Mouse (Mus musculus): ENCODE measurements around the gene Olig3.

The Olig3 gene

DNA sequence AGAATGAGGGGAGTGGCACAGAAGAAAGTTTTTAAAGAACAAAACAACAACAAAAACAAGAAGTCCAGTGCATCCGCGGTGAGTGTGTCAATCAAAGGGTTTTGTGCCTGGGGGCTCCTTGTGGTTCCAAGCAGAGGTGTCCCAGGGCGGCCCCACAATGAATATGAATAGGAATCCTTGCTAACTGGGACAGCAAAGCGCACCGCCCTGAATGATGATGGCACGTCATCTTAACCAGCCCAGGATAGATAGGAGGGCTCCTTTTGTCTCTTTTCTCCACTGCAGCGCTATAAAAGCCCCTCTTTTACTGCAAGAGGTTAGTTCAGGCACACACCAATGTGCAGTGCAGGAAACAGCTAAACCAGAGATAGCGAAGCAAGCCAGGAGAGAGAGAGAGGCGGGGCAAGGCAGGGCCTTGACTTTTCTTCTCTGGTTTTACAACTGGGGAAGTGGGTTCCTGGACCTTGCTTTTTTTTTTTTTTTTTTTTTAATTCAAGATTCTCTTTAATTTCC is at the start of gene Olig3:
TSS of gene Olig3 (plus strand) at position 463 of the 513 bp plus-strand sequence.
- DNase-seq (ENCODE audit: low spot score) = no peak

DNA sequence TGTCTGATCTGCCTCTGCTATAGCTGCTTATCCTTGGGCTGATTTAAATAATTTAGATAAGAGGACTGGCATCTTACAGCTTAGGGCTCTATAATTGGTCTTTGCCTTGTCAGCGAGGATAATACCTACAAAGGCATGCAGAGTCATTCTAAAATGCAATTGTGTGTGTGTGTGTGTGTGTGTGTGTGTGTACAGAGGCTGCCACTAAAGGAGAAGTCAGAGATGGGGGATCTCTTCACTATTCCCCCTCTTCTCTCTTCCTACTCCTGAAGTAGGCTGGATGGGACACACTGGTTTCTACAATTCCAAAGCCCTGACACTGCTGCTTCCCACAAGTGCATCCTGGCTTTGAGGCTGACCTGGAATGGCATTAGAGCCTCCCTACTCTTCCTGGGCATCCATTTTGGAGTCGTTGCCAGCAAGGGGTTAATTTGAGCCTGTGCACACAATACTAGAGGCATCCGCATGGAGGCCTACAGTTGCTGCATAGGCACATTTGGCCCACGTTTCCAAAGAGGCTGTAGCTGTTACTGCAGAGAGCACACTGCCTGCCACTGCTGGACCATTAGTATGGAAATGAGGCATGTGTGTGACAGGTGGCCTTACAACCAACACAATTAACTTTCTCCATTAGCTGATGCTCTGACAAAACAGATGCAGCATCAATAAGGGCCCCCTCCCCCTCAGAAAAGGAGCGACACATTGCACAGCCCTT is 46.5 kb upstream of the Olig3 start:
- DNase-seq (ENCODE audit: low spot score) = no peak

DNA sequence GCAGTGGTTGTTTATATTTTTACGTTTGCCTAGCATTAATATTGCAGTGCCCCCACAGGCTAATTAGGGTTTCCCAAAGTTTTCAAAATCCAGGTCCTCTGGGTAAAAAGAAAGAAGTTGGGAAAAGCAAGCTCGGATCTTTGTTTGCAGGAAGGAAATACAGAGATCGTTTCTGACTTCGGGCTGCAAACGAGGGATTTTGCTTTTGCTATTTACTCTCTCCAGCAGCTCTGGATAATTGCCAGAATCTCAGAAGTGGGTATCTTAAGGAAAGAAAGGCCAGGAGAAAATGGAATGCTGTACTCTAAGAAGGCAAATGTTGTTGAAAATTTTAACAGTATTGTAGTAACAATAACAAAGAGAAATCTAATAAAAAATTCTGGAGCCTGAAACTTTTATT is 45.9 kb upstream of the Olig3 start:
- DNase-seq (ENCODE audit: low spot score) = no peak

DNA sequence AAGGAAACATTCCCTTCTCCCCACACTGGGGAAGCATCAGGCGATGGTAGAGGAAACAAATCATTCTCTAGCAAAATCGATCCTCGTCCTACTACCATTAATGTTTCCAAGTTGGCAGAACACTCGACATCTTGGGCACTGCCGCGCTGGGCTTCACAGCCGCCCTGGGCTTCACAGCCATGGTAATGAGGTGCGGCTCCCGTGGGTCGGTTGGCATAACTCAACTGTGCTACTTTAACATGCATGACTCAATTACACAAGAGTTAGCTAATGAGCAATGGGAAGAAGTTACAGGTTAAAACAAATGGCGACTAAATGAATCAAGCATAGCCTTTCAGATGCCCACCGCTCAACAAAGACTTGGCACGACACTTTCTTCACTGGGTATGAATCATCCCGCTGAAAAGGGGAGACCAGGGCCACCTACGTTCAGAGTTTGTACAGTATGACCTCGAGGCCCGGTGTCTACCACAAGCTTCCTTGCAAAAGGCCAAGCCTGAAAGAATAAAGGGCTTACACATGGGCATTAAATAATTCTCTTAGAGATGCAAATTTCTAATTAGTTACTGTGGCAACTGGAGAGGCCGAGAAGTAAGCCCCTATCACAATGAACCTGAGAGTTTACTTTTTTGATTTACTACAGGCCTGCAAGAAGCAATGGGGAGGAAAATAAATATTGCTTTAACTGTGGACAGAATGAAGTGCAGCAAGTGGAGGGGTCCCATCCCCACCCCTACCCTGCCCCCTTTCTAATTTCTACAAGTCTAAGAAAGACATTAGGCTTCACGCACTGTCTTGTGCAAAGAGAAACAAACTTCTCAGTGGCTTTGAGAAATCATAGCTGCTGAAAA is 38.1 kb upstream of the Olig3 start:
- no peak for DNase-seq (ENCODE audit: low spot score)

DNA sequence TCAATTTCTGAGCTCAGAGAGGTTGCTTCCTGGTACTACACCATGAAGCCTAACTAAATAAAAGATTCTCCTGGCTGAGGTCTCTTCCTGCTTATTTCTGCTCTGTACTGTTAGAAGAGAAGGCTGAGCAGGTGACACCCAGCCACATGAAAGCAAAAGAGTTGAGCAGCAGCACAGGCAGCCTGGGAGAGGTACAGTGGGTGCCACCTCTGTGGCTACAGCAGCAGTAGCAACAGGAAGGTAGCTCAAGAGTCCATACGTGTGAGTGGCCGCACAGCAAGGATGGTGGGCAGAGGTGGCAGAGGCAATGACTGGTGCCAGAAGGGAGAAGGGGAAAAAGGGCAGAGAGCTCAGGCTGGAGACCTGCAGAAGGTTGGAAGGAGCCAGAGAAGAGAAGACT is 34.6 kb upstream of the Olig3 start:
- no peak for DNase-seq (ENCODE audit: low spot score)

DNA sequence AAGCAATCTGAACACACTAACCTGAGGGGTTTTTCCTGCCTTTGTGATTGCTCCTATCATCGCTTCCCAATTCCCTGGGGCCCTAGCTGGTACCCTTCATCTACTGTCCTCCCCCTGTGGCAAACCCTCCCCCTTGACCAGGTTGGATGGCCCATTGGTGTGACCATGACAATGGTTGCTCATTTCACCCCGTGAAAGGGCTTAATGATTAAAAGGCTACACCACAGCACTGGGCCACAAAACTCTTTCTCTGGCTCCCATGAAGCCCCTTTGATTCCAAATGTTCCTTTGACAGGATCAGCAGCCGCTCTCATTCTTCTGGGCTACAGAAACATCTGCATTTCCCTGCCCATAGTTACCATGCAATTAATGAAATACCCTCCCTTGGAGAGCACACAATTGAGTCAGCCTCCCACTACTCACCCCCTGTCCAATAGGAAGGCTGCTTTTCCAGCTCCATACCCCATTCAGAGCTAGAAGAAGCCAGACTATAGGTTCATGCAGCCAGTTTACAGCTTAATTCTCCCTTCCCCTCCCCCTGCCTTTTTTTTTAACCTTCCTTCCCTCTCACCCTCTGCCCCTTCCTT is 27.0 kb upstream of the Olig3 start:
- no peak for DNase-seq (ENCODE audit: low spot score)

DNA sequence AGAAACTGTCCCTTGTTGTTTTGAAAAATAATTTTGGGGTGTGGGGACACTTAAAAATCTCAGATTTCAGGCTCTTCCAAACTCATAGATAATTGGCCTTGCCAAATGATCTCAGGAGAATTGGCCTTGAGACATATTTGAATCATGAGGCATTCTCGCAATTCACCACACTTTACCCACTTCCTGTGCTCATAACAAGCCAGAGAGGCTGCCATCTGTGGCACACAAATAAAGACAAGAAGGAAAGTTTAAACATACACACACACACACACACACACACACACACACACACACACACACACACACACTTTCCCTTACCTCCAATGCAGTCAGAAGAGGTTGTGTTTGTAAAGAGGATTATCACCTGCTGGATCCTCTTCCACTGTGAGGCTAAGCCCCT is 22.9 kb upstream of the Olig3 start:
- DNase-seq (ENCODE audit: low spot score) = no peak

DNA sequence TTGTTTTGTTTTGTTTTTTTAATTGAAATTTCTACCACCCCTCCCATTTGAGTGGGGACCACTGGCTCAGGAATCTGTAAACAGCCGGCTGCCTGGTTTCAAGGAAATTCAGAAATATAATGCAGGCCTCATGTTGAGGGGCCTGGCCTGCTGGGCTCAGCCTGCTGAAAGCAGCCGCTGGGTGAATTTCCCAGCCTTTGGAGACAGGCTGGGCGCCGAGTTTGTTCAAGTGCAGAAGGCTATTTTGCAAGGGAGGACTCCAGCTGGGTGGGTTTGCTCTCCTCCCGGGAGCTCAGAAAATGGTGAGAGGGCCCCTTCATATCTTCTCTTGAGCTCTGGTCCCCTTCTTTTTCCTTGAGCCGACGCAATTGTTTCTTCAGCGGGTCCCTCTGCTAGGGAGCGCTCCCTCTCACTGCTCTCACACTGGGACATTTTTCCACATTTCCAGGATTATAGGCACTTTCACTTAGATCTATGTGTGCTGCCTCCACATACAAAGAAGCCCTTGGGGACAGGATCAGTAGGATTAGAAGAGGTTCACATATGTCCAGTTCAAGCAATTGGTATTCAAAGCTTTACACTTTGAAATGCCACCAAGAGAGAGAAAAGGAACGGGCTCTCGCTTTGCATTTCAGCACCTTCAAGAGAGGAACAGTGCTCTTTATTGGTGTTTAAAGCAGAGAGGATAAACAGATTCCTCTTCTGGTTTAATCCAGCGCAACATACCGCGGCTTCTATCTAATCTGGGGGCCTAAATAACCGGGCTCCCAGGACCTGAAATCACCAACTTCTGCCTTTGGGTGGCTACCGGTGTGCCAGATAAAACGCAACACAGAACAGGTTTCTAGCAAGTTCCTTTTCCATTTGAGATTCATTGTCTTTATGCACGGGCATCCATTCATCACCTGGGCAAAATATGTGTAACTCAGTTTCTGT is 17.4 kb upstream of the Olig3 start:
- no peak for DNase-seq (ENCODE audit: low spot score)

DNA sequence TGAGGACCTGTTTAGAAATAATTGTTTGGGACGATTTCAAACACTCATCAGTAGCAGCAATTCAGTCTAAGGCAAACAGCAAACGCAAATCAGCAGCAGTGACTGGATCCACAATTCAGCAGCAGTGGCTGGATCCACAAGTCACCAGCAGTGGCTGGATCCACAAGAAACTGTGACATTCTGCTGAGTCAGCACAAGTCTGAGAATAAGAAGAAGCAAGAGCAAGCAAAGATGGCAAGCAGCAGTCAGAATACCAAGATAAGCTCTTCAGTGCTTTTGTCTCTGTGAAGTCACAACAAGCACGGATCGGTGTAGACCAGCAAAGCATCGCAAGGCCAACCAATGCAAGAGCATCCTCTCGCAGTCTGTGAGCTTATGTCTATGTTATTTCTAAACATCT is 12.3 kb upstream of the Olig3 start:
- DNase-seq (ENCODE audit: low spot score) = no peak

DNA sequence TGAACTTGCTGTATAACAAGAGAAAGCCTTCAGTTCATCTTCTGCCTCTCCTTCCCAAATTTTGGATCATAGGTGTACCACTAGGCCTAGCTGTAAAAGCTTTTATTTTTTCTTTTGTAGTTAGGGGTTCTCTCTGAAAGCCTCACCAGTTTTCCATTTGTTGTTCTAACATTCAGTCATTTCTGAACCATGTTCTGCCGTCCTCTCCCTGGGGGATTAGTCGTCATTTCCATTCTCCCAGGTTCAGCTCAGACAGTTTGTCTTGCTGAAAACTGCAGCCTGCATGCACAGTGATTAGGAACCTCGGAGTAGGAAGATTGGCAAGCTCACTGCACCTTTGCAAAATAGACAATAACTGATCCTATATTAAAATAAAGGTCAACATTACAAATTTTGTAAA is 7.0 kb upstream of the Olig3 start:
- no peak for DNase-seq (ENCODE audit: low spot score)

DNA sequence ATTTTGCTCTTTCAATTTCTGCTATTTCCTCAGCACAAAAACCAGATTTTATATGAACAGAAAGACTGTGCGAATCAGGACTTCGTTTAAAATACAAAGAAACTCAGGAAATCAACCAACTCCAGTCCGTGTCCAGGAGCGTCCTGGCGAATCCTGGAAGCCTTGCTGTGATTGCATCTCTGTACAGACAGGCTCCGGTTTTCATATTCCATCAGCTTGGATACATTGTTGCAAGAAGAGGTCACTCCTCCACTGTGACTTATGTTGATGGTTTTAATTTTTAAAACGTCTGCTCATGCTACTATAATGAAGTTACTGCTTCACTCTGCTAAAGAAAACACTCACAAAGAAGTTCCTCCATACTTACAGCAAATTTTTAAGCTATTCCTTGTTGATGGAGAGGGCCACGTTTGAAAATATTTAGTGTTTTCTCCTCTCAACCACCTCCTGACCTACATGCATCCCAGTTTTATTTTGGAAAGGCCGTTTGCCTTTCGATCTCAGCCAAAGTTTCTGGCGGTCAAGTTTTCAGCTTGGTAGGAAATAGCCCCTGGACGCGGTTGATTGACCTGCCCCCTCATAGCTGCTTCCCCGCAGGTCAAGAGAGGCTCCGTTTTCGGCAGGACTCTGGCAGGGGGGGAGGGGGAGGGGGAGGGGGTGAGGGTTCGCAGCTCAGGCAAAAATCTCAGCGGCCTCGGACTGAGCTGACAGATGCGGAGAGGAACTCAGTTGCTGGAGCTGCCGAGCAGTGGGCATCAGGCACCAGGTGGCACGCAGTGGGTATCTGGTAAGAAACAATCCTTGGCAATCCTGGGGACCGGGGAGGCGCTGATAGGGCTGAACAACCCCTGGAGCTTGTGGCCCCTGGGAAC is 4.1 kb upstream of the Olig3 start:
- DNase-seq (ENCODE audit: low spot score) = no peak

DNA sequence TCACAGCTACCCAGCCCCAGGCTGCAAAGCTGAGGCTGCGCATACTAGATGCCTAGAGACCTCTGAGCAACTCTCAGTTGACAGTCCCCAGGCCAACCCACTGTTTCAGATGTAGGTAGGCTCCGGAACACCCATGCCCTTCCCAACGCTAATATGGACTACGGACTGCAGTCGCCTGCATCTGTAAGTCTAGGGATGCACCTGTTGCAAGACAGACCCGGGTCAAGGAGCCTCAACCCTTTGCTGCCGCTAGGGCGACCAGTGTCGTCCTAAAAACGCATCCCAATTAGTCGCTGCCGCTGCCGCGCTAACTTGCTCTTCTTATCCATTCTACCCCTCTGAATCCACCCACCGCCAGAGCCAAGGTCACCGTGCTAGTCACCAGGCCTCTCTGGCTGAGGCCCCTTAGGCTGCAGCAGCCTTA is 3.4 kb upstream of the Olig3 start:
- no peak for DNase-seq (ENCODE audit: low spot score)

DNA sequence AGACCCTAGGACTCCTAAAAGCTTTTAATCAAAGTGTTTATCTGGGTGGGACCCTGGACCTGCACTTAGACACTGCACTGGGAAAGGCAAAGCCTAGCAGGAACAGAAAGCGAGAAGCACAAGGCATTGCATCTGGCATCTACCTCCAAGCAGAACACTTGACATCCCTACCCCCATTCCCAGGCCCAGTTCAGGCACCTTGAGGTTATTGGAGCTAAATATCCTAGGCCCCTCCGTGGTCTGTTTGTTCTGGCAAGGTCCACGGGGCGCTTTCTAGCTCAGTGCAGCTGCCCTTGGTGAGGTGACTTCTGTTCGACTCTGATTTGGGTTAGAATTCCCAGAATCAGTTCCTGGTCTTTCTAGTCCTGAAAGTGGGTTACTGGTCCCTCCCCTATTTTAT is 2.7 kb upstream of the Olig3 start:
- DNase-seq (ENCODE audit: low spot score) = no peak

DNA sequence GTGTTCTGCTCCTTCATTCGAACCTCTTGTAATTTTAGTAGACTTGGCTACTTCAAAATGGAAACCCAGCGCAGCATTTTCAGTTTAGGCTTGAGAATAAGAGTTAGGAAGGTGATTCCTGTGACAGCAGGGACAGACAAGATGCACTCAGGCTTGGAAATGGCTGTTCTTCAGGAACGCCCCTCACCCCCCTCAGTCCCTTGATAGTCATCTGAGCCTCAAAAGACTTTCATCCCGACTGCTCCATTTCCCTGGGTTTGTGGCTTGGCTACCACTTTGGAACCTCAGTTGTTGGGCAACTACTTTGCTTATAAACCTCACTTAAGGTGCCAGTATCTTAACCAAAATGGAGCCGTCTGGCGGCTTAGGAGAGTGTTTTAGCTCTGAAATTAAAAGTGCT is 2.2 kb upstream of the Olig3 start:
- DNase-seq (ENCODE audit: low spot score) = no peak

DNA sequence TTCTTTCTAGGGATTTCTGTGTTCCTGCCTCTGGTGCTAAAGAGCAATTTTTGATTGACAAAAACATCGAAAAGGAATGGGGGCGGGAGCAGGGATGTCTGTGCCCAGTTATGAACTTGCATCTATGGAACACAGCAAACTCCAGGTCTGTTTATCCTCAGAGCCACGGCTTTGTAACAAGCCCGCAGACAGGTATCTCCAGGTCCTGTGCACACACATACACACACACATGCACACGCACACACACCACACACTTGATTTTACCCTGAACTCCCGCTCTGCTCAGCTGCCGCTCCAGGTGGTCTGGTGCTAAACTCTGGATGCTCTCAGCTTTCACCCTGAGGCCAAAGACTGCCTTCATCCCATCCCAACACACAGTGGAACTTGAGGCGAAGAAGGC is 1.3 kb upstream of the Olig3 start:
- no peak for DNase-seq (ENCODE audit: low spot score)

DNA sequence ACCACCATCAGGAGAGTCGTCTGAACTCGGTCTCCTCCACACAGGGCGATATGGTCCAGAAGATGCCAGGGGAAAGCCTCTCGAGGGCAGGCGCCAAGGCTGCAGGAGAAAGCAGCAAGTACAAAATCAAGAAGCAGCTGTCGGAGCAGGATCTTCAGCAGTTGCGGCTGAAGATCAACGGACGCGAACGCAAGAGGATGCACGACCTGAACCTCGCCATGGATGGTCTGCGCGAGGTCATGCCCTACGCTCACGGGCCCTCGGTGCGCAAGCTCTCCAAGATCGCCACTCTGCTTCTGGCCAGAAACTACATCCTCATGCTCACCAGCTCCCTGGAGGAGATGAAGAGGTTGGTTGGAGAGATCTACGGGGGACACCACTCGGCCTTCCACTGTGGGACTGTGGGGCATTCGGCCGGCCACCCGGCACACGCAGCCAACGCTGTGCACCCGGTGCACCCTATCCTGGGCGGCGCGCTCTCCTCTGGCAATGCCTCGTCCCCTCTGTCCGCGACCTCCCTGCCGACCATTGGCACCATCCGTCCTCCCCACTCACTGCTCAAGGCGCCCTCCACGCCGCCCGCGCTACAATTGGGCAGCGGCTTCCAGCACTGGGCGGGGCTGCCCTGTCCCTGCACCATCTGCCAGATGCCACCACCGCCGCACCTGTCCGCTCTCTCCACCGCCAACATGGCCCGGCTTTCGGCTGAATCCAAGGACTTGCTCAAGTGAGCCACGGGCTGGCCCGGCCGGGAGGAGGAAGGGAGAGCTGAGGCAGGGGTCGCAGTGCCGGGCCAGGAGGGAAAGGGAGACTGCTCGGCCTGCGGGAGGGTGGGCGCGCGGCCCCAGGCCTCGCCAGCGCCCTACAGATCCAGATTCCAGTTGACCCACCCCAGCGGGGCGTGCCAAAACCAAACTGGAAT is 648 bp downstream of the Olig3 start:
- DNase-seq (ENCODE audit: low spot score) = no peak

DNA sequence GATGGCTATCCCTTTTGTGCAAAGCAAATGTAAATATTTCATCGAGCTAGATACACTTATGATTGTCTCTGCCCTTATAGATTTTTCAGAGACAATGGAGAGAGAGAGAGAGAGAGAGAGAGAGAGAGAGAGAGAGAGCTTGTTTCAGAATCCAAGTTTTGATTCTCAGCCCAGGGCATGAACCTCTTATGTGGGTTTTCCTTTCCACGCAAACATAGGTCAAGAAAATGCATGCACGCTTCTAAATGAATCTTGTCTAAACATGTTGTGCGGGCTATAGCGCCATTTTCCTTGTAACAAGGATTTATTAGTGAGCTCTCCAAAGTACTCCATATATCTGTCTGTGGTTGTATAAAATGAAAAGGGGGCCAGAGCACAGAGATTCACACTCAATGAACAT is 1.5 kb downstream of the Olig3 start:
- DNase-seq (ENCODE audit: low spot score) = no peak

DNA sequence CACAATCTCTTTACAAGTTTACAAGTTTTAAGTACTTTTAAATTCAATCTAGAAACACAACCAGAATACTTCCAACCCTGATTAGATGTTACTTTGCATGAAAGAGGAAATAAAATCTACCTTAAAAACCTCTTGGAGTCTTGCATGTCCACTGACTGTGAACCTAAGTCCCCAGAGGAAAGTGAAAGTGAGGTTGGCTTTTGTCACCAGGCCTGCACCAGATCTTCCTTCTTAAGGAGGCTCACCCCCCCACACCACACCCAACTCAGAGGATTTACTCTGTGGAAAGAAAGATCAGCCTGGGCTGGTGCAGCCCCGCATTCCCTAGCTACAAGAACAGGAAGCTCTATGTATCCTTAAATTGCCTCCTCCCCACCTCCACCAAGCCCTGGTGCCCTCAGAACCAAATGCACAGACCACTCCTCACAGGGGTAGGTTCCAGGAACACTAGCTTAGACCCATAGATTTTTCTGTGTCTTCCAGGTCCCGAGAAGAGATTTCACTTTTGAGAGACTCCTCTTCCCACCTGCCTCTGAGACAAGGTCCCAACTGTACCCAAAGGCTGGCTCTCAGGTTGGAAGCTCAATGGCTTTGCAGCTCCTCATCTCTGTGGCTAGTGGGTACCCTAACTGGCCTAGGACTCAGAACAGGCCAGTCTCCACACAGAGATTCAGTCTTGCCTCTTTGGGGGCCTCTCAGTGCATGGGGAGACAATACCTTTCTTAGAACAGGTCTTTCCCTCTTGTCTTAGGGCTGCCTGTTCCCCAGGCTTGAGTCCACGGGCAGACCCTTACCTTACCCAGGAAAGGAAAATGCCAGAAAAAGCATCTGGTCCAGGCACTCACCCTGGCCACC is 4.3 kb downstream of the Olig3 start:
- DNase-seq (ENCODE audit: low spot score) = no peak

Measured in left cerebral cortex, adult 11 months (tissue).